Mouse (Mus musculus): ENCODE measurements around the gene Slx4. TPM values are rescaled to one million over a fixed set of nuclear protein-coding genes. Genes with fewer than 3 reads are reported as not detected.
"Not testable (repeated sequence)": the region's sequence is repeated elsewhere in the genome, so short reads cannot be mapped to it uniquely, and the experiment has no call there.

The Slx4 gene
- 23.5 and 33.1 TPM in 2 replicates for total RNA-seq (2017)

DNA sequence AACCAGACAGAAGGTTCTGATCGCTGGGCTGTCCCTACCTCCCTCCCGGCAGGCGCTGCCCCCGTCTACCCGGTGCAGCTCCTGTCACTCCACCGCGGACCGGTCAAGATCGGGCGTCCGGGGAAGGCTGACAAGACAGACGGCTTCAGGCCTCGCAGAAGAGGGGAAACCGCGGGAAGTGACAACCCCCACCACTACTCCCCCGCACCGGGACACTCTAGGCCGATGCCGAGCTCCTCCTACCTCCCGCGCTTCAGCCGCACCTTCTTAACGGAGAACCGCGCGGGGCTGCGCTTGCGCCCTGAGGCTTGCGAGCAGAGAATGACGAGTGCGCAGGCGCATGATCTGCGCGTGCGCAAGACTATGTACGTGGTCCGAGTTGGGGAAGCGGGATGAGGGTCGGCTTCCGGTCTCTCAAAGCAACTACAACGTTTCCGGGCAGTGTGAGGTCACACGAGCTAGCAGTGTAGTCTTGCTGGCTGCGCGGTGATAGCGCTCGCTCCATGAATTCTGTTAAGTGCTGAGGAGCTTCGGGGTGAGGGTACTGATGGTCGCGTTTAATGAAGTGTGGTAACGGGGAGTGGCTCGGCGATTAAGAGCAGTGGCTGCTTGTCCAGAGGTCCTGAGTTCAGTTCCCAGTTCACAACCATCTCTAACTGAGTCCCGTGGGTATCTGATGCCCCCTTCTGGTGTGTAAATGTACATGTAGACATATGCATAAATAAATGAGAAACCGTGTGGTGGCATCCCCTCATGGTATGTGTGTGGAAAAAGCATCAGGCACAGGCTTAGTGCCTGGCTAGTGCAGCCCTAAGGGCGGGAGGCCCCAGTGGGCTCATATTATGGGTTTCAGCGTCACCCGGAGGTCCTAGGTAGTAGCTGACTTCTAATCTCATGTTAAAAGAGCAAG lies at the start of gene Slx4:
Gene Slx4 (minus strand): TSS at position 282 of the 910 bp plus-strand sequence.
- peak; percentile 93 for ATAC-seq (replicated peaks; ENCODE audit: low read depth, poor library complexity, severe bottlenecking)

DNA sequence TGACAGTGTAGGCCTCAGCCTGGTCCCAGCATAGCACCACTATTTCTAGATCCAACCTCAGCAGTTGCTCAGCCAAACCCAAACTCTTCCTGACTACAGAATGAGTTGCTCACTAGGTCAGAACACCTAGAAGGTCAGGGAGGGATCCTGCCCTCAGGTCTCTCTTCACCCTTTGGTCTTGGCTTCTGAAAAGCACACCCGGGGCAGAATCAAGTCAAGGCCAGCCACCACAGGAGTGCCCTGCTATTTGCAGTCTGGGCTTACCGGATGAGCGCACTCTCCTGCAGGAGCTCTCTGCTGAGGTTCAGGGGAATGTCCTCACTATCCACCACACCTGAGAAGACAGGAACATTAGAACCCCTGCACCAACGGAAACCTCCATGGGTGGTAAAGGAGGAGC lies 49.0 kb upstream of the Slx4 start:
- no peak for ATAC-seq (replicated peaks; ENCODE audit: low read depth, poor library complexity, severe bottlenecking)

DNA sequence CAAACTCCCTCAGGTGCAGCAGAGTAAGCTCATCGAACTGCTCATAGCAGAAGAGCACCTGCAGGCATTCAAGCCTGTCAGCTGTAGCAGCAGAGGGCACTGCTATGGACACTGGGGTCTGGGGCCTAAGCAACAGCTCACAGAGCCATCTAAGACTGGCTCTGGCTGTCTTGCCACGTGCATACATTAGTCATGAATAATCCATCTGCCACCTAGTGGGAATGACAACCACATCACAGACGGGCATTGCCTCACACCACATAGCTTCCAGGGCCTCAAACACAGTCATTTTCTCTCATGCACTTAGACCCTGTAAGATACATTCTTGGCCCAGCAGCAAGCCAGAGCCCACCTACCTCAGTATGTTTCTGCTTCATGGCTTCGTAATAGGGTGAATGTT lies 42.0 kb upstream of the Slx4 start:
- no peak for ATAC-seq (replicated peaks; ENCODE audit: low read depth, poor library complexity, severe bottlenecking)

GRCm38 (mm10) chr16:4044093-4044492 lies 40.5 kb upstream of the Slx4 start:
- no peak for ATAC-seq (replicated peaks; ENCODE audit: low read depth, poor library complexity, severe bottlenecking)

- no peak for ATAC-seq (replicated peaks; ENCODE audit: low read depth, poor library complexity, severe bottlenecking)
Measured at GRCm38 (mm10) chr16:4041646-4042045, 38.1 kb upstream of the Slx4 start.

DNA sequence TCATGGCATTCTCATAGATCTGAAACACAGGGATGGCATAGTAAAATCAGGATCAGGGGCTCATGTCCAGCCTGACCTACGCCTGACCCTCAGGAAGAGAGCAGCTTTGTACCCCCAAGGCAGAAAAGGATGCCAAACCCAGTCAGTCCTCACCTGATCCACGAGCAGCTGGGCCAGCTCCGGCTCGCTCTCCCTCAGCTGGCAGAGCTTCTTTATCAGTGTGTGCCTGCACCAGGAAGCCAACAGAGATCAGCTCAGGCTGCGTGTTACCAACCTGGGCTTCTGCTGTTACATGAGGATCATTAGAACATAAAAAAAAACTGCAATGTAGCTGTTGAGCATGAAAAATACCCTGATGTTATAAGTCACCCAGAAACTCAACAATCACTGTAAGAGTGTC lies 36.6 kb upstream of the Slx4 start:
- no peak for ATAC-seq (replicated peaks; ENCODE audit: low read depth, poor library complexity, severe bottlenecking)

GRCm38 (mm10) chr16:4037690-4038089 lies 34.1 kb upstream of the Slx4 start:
- no peak for ATAC-seq (replicated peaks; ENCODE audit: low read depth, poor library complexity, severe bottlenecking)

- no peak for ATAC-seq (replicated peaks; ENCODE audit: low read depth, poor library complexity, severe bottlenecking)
Measured at GRCm38 (mm10) chr16:4036807-4037206, 33.2 kb upstream of the Slx4 start, which contains the start of gene Dnase1. Gene Dnase1 (plus strand): TSS chr16:4036942.

- ATAC-seq (replicated peaks; ENCODE audit: low read depth, poor library complexity, severe bottlenecking), result no peak
Measured at GRCm38 (mm10) chr16:4035575-4035974, 32.0 kb upstream of the Slx4 start.

DNA sequence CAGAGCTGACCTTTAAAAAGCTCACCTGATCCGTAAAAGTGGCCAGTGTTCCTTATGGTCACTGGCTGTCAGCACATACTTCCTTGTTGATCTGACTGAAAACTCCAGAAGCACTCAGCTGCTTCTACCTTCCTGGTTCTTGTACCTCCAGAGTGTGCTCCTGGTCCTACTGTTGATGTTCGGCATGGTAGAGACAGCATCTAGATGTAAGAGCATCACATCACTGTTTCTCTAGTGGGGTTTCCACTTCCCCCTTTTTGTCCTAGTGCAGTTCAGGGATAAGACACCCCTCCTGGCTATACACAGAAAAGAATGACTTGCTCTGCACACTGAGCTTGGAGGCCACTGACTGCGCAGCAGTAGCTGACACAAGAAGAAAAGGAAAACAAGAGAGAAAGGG lies 30.9 kb upstream of the Slx4 start:
- ATAC-seq (replicated peaks; ENCODE audit: low read depth, poor library complexity, severe bottlenecking), result peak; percentile 24

DNA sequence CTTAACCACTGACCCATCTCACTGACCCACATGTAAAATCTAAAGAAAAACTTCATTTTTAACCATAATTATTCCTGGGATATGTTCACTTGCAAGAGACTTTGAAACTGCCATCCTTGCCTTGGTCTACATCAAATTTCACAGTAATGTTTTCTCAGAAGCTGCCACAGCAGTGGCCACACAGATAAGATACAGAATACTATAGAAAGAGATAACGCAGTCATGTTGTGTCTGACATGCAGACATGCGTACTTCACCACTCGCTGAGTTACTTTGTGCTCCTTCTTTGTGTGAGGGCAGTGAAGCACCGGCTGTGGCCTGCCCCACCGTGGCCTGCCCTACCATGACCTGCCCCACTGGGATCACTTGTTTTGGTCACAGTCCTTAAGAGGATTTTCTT lies 30.4 kb upstream of the Slx4 start:
- 0 out of 2 replicates have a peak, but pooled peaks have one; percentile 4 for ATAC-seq (replicated peaks; ENCODE audit: low read depth, poor library complexity, severe bottlenecking)

- ATAC-seq (replicated peaks; ENCODE audit: low read depth, poor library complexity, severe bottlenecking), result peak; percentile 57
Measured at GRCm38 (mm10) chr16:4032341-4032748, 28.8 kb upstream of the Slx4 start.

DNA sequence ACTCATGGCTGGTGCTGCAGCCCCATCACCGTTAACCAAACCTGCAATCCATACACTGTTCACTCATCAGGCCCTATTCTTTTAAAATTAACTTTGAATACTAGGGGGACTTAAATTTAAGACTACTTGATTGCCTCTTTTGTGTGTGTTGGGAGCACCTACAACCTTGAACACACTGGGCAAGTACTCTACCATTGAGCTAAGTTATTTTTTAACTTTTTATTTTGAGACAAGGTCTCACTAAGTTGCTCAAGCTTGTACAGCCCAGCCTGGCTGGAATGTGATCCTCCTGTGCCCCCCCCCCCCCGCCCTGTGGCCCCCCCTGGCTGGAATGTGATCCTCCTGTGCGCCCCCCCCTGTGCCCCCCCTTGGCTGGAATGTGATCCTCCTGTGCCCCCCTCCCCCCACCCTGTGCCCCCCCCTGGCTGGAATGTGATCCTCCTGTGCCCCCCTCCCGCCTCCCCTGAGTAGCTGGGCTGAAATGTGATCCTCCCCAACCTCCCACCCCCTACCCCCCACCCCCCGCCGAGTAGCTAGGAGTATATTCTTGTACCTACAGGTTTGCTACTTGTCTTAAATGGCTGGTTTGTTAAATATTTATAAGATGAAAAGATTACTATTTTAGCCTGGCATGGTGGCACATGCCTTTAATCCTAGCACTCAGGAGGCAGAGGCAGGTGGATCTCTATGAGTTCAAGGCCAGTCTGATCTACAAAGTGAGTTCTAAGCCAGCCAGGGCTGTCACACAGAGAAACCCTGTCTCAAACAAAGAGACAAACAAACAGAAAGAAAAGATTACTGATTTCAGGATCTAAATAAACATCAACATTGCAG lies 28.1 kb upstream of the Slx4 start:
- no peak for ATAC-seq (replicated peaks; ENCODE audit: low read depth, poor library complexity, severe bottlenecking)

DNA sequence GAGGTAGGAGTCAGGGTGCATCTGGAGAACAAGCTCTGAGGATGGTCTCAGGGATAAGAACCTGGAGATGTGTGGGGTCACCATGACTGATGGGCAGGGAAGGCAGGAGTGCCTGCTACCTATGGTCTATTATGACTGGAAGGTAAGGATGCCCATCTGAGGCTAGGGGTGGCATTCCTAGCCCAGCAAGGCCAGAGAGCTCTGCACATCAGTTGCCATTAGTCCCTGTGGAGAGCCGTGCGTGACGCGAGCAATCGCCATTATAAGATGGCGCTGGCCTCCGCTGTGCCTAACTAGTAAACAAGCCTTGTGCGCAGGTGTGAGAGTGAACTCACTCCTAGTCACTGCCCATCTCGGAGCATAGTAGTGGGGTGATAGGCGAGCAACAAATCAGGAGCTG lies 26.9 kb upstream of the Slx4 start:
- ATAC-seq (replicated peaks; ENCODE audit: low read depth, poor library complexity, severe bottlenecking), result no peak

DNA sequence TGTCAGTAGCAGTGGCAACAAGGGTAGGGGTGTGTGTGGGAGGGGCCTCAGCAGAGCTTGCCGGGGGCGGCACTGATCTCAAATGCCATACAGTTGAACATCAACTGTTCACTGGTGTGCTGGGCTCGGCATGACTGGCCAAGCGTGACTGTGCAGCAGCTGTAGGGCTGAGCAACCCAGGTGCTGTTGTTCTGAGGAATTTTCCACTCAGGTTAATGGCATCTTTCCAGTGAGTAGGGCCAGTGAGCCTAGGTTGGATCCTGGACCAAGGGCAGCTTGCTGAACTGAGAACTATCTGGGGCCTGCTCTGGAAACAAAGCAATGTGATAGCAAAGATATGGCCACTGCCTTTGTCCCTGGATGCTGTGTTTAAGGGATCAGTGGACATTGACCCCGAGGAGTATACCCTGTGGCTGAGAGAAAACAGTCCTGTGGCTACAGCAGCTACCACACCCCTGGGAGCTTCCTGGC lies 25.8 kb upstream of the Slx4 start:
- ATAC-seq (replicated peaks; ENCODE audit: low read depth, poor library complexity, severe bottlenecking), result no peak

GRCm38 (mm10) chr16:4027211-4027610 lies 23.6 kb upstream of the Slx4 start:
- ATAC-seq (replicated peaks; ENCODE audit: low read depth, poor library complexity, severe bottlenecking), result no peak

GRCm38 (mm10) chr16:4026672-4027071 lies 23.1 kb upstream of the Slx4 start:
- ATAC-seq (replicated peaks; ENCODE audit: low read depth, poor library complexity, severe bottlenecking), result no peak

GRCm38 (mm10) chr16:4022719-4023118 lies 19.1 kb upstream of the Slx4 start:
- ATAC-seq (replicated peaks; ENCODE audit: low read depth, poor library complexity, severe bottlenecking), result no peak

DNA sequence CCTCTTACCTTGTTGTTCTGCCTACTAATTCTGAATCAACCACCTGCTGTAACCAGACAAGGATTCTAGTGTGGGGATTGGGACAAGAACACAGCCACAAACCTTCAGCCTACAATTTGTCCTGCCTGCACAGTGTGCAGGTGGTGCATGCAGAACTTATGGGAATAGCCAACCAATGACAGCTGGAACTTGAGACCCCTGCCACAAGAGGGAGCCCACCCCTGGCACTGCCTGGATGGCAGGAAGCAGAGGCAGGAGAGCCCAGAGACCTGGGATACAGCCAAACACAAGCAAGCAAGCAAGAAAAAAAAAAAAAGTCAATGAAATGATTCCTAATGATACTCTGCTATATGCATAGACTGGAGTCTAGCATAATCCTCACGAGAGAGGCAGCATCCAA lies 17.7 kb upstream of the Slx4 start:
- ATAC-seq (replicated peaks; ENCODE audit: low read depth, poor library complexity, severe bottlenecking), result no peak

GRCm38 (mm10) chr16:4017466-4017865 lies 13.9 kb upstream of the Slx4 start:
- ATAC-seq (replicated peaks; ENCODE audit: low read depth, poor library complexity, severe bottlenecking), result not testable (repeated sequence)

- not testable (repeated sequence) for ATAC-seq (replicated peaks; ENCODE audit: low read depth, poor library complexity, severe bottlenecking)
Measured at GRCm38 (mm10) chr16:4016786-4017185, 13.2 kb upstream of the Slx4 start.
